Mouse (Mus musculus): Measurements from ENCODE around the gene Tbc1d1. TPM values are rescaled to one million over a fixed set of nuclear protein-coding genes. Genes with fewer than 3 reads are reported as not detected.

The Tbc1d1 gene
- polyA plus RNA-seq (2015; fragmentation: Nextera tagmentation; extraction: Ambion mirVana) = 15.9 and 16.5 TPM in 2 replicates

DNA sequence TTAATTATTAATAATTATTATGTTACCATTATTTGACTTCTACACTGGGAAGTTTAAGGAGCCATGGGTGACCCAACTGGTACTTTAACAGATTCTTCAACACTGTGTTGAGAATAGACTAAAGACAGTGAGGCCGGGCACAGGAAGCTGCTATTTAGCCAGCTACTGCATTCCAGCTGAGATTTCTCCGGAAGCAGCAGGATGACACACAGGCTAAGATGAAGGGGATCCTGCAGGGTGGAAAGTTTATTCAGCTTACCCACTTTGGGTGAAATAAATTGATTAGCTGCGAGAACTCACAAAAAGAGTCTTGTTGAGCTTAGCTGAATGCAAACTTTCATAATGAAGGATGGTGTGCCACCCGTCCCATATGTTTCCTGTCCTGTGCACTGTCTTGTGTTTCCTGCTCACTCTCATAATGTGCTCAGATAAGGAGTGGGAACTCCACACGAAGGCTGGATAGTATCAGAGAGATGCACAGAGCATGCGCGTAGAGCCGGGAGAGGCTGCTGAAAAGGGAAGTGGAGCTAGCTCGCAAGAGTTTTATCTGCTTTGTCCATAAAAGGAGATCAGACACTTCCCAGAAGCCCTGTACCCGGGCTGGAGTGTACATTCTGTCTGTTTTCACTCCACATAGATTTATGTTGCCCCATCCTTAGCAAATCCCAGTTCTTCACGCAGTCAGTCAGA is at the start of gene Tbc1d1:
TSS of gene Tbc1d1 (plus strand) at position 445 of the 690 bp plus-strand sequence.
- ATAC-seq = no peak
- 59% methylated on average over 11 of the region's 11 CpGs for WGBS
- H3K36me3 ChIP-seq (ENCODE audit: poor library complexity, severe bottlenecking) = no peaks in the 10 kb centered on the region

GRCm38 (mm10) chr5:64107596-64108289 is 48.4 kb upstream of the Tbc1d1 start:
- 89% methylated on average over 11 of the region's 11 CpGs for WGBS
- ATAC-seq = no peak
- H3K4me1 ChIP-seq = no peaks in the 10 kb centered on the region

More for the DNA sequence above, at the start of gene Tbc1d1:
- Histone ChIP-seq H3K4me3 (no peak within 1 kb of the TSS), H3K9me3 (replicated peaks) (no peaks in the 10 kb centered on the region), H3K27me3 (peaks cover 26% of the 10 kb centered on the region), H3K27ac (no peak within 1 kb of the TSS), H3K4me1 (peaks cover 7% of the 10 kb centered on the region), H3K4me2 (no peak within 1 kb of the TSS), H3K9ac (no peak within 1 kb of the TSS)

GRCm38 (mm10) chr5:64109217-64109616 is 46.9 kb upstream of the Tbc1d1 start:
- Histone ChIP-seq H3K9ac (no peak overlapping the region), H3K4me1 (no peaks in the 10 kb centered on the region), H3K36me3 (ENCODE audit: poor library complexity, severe bottlenecking) (peaks cover 79% of the 10 kb centered on the region), H3K4me2 (no peak overlapping the region), H3K27me3 (no peaks in the 10 kb centered on the region), H3K4me3 (no peak overlapping the region), H3K27ac (no peak overlapping the region), H3K9me3 (replicated peaks) (no peaks in the 10 kb centered on the region)
- ATAC-seq = peak; percentile 61; the same call in 1 of the 2 replicates
- 53% methylated on average over 3 of the region's 3 CpGs for WGBS

More at GRCm38 (mm10) chr5:64107596-64108289, 48.4 kb upstream of the Tbc1d1 start:
- no peak overlapping the region for H3K4me3 ChIP-seq
- no peaks in the 10 kb centered on the region for H3K9me3 ChIP-seq (replicated peaks)
- H3K36me3 ChIP-seq (ENCODE audit: poor library complexity, severe bottlenecking) = peaks cover 76% of the 10 kb centered on the region
- no peak overlapping the region for H3K9ac ChIP-seq
- H3K27ac ChIP-seq = no peak overlapping the region
- H3K27me3 ChIP-seq = no peaks in the 10 kb centered on the region
- H3K4me2 ChIP-seq = no peak overlapping the region

- Histone ChIP-seq H3K27me3 (no peaks in the 10 kb centered on the region), H3K4me2 (no peak overlapping the region), H3K27ac (no peak overlapping the region), H3K9me3 (replicated peaks) (peaks cover 16% of the 10 kb centered on the region; the same call in 1 of the 2 replicates), H3K4me1 (no peaks in the 10 kb centered on the region), H3K36me3 (ENCODE audit: poor library complexity, severe bottlenecking) (peaks cover 87% of the 10 kb centered on the region), H3K4me3 (no peak overlapping the region), H3K9ac (no peak overlapping the region)
- no peak for ATAC-seq
- WGBS = 91% methylated on average over 3 of the region's 3 CpGs
These were observed 43.7 kb upstream of the Tbc1d1 start for GRCm38 (mm10) chr5:64112360-64112759.

DNA sequence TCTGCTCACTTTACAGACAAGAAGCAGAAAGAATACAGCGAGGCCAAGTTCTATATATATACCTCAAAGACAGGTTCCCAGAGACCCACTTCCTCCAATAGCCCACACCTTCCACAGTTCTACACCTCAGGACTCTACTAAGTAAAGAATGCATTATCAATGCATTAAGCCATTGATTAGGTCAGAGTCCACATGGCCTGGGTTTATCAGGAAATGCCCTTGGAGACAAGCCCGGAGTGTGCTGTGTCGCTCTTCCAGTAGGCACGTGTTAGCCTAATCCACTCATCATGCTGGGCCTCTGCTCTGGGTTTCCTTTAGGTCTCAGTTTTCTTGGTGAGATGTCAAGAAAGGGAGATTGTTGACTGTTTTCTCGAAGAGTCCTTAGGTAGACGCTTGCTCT is 41.9 kb upstream of the Tbc1d1 start:
- Histone ChIP-seq H3K9ac (no peak overlapping the region), H3K9me3 (replicated peaks) (peaks cover 16% of the 10 kb centered on the region; the same call in 1 of the 2 replicates), H3K27me3 (no peaks in the 10 kb centered on the region), H3K27ac (no peak overlapping the region), H3K4me1 (no peaks in the 10 kb centered on the region), H3K36me3 (ENCODE audit: poor library complexity, severe bottlenecking) (peaks cover 74% of the 10 kb centered on the region), H3K4me2 (no peak overlapping the region), H3K4me3 (no peak overlapping the region)
- 97% methylated on average over 6 of the region's 6 CpGs for WGBS
- no peak for ATAC-seq

DNA sequence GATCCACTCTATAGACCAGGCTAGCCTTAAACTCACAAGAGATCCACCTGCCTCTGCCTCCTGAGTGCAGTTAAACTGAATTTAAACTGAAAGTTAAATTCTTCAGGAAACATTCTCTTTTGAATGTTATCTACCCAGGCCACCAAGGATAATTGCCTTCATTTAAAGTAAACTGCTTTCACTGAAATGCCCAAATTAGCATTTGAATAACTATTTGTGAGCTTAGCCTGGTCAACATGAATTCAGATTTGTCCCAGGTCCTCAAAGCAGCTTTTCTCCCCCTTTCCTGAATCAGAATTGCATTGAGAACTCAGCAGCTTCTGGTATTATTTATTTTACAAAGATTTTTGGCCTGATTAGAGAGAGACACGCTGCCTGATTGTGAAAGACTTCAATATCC is 38.9 kb upstream of the Tbc1d1 start:
- 24% methylated on average over 1 of the region's 1 CpGs for WGBS
- no peak overlapping the region for H3K4me3 ChIP-seq
- no peak for ATAC-seq

GRCm38 (mm10) chr5:64125783-64126182 is 30.3 kb upstream of the Tbc1d1 start:
- Histone ChIP-seq H3K9ac (no peak overlapping the region), H3K4me2 (no peak overlapping the region), H3K9me3 (replicated peaks) (no peaks in the 10 kb centered on the region), H3K4me1 (no peaks in the 10 kb centered on the region), H3K27me3 (no peaks in the 10 kb centered on the region), H3K27ac (no peak overlapping the region), H3K4me3 (no peak overlapping the region), H3K36me3 (ENCODE audit: poor library complexity, severe bottlenecking) (peaks cover 22% of the 10 kb centered on the region)
- no peak for ATAC-seq
- WGBS = 63% methylated on average over 5 of the region's 5 CpGs

More for the DNA sequence above, 38.9 kb upstream of the Tbc1d1 start:
- Histone ChIP-seq H3K27ac (no peak overlapping the region), H3K27me3 (no peaks in the 10 kb centered on the region), H3K4me1 (no peaks in the 10 kb centered on the region), H3K36me3 (ENCODE audit: poor library complexity, severe bottlenecking) (peaks cover 51% of the 10 kb centered on the region), H3K9me3 (replicated peaks) (peaks cover 16% of the 10 kb centered on the region; the same call in 1 of the 2 replicates), H3K4me2 (no peak overlapping the region), H3K9ac (no peak overlapping the region)

- Histone ChIP-seq H3K27ac (no peak overlapping the region), H3K9ac (no peak overlapping the region), H3K27me3 (no peaks in the 10 kb centered on the region), H3K9me3 (replicated peaks) (no peaks in the 10 kb centered on the region), H3K36me3 (ENCODE audit: poor library complexity, severe bottlenecking) (peaks cover 20% of the 10 kb centered on the region), H3K4me2 (no peak overlapping the region), H3K4me3 (no peak overlapping the region), H3K4me1 (no peaks in the 10 kb centered on the region)
- no peak for ATAC-seq
- 75% methylated on average over 5 of the region's 5 CpGs for whole genome bisulfite sequencing
These were observed 24.6 kb upstream of the Tbc1d1 start for GRCm38 (mm10) chr5:64131550-64131949.

GRCm38 (mm10) chr5:64133901-64134300 is 22.2 kb upstream of the Tbc1d1 start:
- WGBS = 85% methylated on average over 4 of the region's 4 CpGs

DNA sequence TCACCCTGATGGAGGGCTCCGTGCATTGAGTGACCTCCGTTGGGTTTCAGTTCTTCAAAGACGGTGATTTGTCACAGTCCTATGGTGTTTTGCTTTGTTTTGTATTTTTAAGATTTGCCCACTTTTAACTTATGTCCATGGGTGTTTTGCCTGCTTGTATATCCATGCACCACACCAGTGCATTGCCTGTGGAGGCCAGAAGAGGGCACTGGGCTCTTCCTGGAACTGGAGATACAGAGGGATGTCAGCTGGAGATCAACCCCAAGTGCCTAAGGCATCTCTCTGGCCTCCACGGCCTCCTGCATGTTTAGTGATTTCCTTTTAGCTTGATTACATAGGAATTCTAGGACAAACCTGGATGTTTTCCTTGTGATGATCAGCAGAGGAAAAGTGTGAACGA is 19.8 kb upstream of the Tbc1d1 start:
- no peaks in the 10 kb centered on the region for H3K36me3 ChIP-seq (ENCODE audit: poor library complexity, severe bottlenecking)
- H3K9me3 ChIP-seq (replicated peaks) = no peaks in the 10 kb centered on the region
- H3K4me3 ChIP-seq = no peak overlapping the region
- no peak overlapping the region for H3K9ac ChIP-seq
- 80% methylated on average over 5 of the region's 5 CpGs for WGBS
- H3K4me1 ChIP-seq = no peaks in the 10 kb centered on the region
- ATAC-seq = no peak
- no peak overlapping the region for H3K4me2 ChIP-seq
- no peak overlapping the region for H3K27ac ChIP-seq
- H3K27me3 ChIP-seq = no peaks in the 10 kb centered on the region

More at GRCm38 (mm10) chr5:64133901-64134300, 22.2 kb upstream of the Tbc1d1 start:
- H3K36me3 ChIP-seq (ENCODE audit: poor library complexity, severe bottlenecking) = peaks cover 3% of the 10 kb centered on the region; the same call in 1 of the 2 replicates
- no peaks in the 10 kb centered on the region for H3K27me3 ChIP-seq
- no peaks in the 10 kb centered on the region for H3K4me1 ChIP-seq
- H3K4me3 ChIP-seq = no peak overlapping the region
- no peak for ATAC-seq
- no peak overlapping the region for H3K27ac ChIP-seq
- no peak overlapping the region for H3K9ac ChIP-seq
- no peaks in the 10 kb centered on the region for H3K9me3 ChIP-seq (replicated peaks)
- H3K4me2 ChIP-seq = no peak overlapping the region

- no peak overlapping the region for H3K4me3 ChIP-seq
- ATAC-seq = no peak
- no peak overlapping the region for H3K27ac ChIP-seq
- WGBS = 74% methylated on average over 3 of the region's 3 CpGs
- no peaks in the 10 kb centered on the region for H3K36me3 ChIP-seq (ENCODE audit: poor library complexity, severe bottlenecking)
- H3K9me3 ChIP-seq (replicated peaks) = no peaks in the 10 kb centered on the region
- no peak overlapping the region for H3K9ac ChIP-seq
- H3K4me2 ChIP-seq = no peak overlapping the region
- H3K27me3 ChIP-seq = no peaks in the 10 kb centered on the region
- H3K4me1 ChIP-seq = no peaks in the 10 kb centered on the region
These were observed 15.9 kb upstream of the Tbc1d1 start for GRCm38 (mm10) chr5:64140202-64140601.

DNA sequence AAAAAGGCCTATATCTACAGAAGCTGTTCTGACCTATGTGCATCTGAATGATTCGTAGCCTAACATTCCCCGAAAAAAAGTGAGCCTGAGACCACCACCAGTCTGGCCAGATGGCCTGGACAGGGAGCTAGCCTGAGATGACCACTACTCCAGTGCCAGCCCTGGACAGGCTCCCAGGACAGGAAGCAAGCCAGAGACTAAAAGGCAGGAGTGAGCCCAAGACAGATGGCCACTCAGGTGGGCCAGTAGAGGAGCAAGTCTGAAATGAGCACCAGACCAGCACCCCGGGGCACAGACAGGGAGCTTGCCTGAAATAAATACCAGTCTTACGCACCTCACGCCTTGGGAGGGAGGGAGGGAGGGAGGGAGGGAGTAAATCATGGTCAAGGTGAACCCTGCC is 11.8 kb upstream of the Tbc1d1 start:
- no peak overlapping the region for H3K4me2 ChIP-seq
- no peak overlapping the region for H3K4me3 ChIP-seq
- no peaks in the 10 kb centered on the region for H3K27me3 ChIP-seq
- WGBS = 90% methylated on average over 5 of the region's 5 CpGs
- no peak overlapping the region for H3K9ac ChIP-seq
- H3K36me3 ChIP-seq (ENCODE audit: poor library complexity, severe bottlenecking) = no peaks in the 10 kb centered on the region
- no peak overlapping the region for H3K27ac ChIP-seq
- ATAC-seq = no peak
- H3K9me3 ChIP-seq (replicated peaks) = no peaks in the 10 kb centered on the region
- H3K4me1 ChIP-seq = no peaks in the 10 kb centered on the region
